Mouse (Mus musculus): ENCODE data around the gene Ccl11. TPM values are rescaled to one million over a fixed set of nuclear protein-coding genes. Genes with fewer than 3 reads are reported as not detected.

Gene Ccl11
- total RNA-seq, 2 experiments from 2014 or later, result 21.3 to 22.1 TPM

- no peak for DNase-seq
- no peak for TF ChIP-seq CTCF (IDR thresholded peaks at IDR 0.05)
- intact Hi-C loops (cut with DNase I), result no loop called here
- Histone ChIP-seq H3K4me3 (no peak overlapping the region), H3K27ac (no peak overlapping the region)
Measured at GRCm38 (mm10) chr11:82110372-82111248, 53.0 kb downstream of the Ccl11 start.

Other genes with a start within 250 kb of the Ccl11 start
- gene 5530401A14Rik, start 197.2 kb upstream of the Ccl11 start, total RNA-seq (2021), result under 1 TPM; 0.22 to 0.28 TPM
- under 1 TPM in 1 of 2 experiments, not detected in 1; 0.10 TPM for gene Asic2, start 89.4 kb upstream of the Ccl11 start, total RNA-seq (2021)
- under 1 TPM in 1 of 2 experiments, not detected in 1; 0.41 TPM for gene Ccl2, start 22.3 kb upstream of the Ccl11 start, total RNA-seq (2021)
- gene Gm17268, start 19.3 kb upstream of the Ccl11 start, total RNA-seq (2021), result not detected
- not detected for gene Ccl7, start 12.1 kb upstream of the Ccl11 start, total RNA-seq (2021)
- not detected for gene Ccl12, start 44.0 kb downstream of the Ccl11 start, total RNA-seq (2021)
- not detected for gene Ccl8, start 57.4 kb downstream of the Ccl11 start, total RNA-seq (2021)
- gene Ccl1, start 247.9 kb downstream of the Ccl11 start, total RNA-seq (2021), result not detected

All from gastrocnemius, adult 2 months (tissue).